Mouse (Mus musculus): Measurements from ENCODE around the gene Olfr259. TPM values are rescaled to one million over a fixed set of nuclear protein-coding genes. Genes with fewer than 3 reads are reported as not detected.

Olfr259 gene
- total and polyA plus RNA-seq, 3 experiments, result not detected

- H3K4me1 ChIP-seq (ENCODE audit: control insufficient read depth in 1 of 2, insufficient read depth in 2 of 2), result no peaks in the 10 kb centered on the region
- no peaks in the 10 kb centered on the region for H3K79me2 ChIP-seq (replicated peaks; ENCODE audit: control insufficient read depth, extremely low read depth, insufficient read depth, poor library complexity, severe bottlenecking)
- H3K36me3 ChIP-seq (replicated peaks in 1 of 2; ENCODE audit: control insufficient read depth in 1 of 2, insufficient read depth in 1 of 2, low read length in 1 of 2), result no peaks in the 10 kb centered on the region
- H3K4me2 ChIP-seq (ENCODE audit: insufficient read depth, low read depth, poor library complexity, severe bottlenecking), result no peak within 1 kb of the TSS
- H3K9me3 ChIP-seq (replicated peaks; ENCODE audit: low read length), result peaks cover 7% of the 10 kb centered on the region
- no peaks in the 10 kb centered on the region for H3K27me3 ChIP-seq (replicated peaks)
- H3K4me3 ChIP-seq (replicated peaks in 1 of 3; ENCODE audit: low read depth in 2 of 3, low read length in 2 of 3, poor library complexity in 1 of 3), result no peak within 1 kb of the TSS
- dilution Hi-C loops (cut with MboI; ENCODE audit: extremely low pct_ligation_motif_present, extremely low pct_unique_long_range_greater_than_20kb, low sequenced_read_pairs), result no loop called here
- no peak for TF ChIP-seq MYC (IDR thresholded peaks at IDR 0.05; ENCODE audit: low read depth, low read length)
- TF ChIP-seq BHLHE40 (IDR thresholded peaks at IDR 0.05; ENCODE audit: low read depth, low read length), result no peak
- DNase-seq (ENCODE audit: extremely low read depth), result no peak
- H3K9ac ChIP-seq (ENCODE audit: insufficient read depth, low read depth), result no peak within 1 kb of the TSS
- no peak within 1 kb of the TSS for H3K27ac ChIP-seq (ENCODE audit: insufficient read depth, low read depth)
- in situ Hi-C loops (cut with MboI; ENCODE audit: low pct_ligation_motif_present, low pct_unique_long_range_greater_than_20kb, low sequenced_read_pairs), result no loop called here
Observed at GRCm38 (mm10) chr2:87140200-87140599, 25.8 kb upstream of the Olfr259 start, which contains the start of gene Olfr1110. Gene Olfr1110 (minus strand): TSS chr2:87140300.

GRCm38 (mm10) chr2:87095908-87096307, 18.5 kb downstream of the Olfr259 start, which contains the start of gene Olfr1109:
Gene Olfr1109 (minus strand): TSS chr2:87096008.
- no peak for DNase-seq (ENCODE audit: extremely low read depth)
- Histone ChIP-seq H3K4me3 (replicated peaks in 1 of 3; ENCODE audit: low read depth in 2 of 3, low read length in 2 of 3, poor library complexity in 1 of 3) (no peak within 1 kb of the TSS), H3K36me3 (replicated peaks in 1 of 2; ENCODE audit: control insufficient read depth in 1 of 2, insufficient read depth in 1 of 2, low read length in 1 of 2) (no peaks in the 10 kb centered on the region), H3K27ac (ENCODE audit: insufficient read depth, low read depth) (no peak within 1 kb of the TSS), H3K79me2 (replicated peaks; ENCODE audit: control insufficient read depth, extremely low read depth, insufficient read depth, poor library complexity, severe bottlenecking) (no peaks in the 10 kb centered on the region), H3K27me3 (replicated peaks) (no peaks in the 10 kb centered on the region), H3K4me2 (ENCODE audit: insufficient read depth, low read depth, poor library complexity, severe bottlenecking) (no peak within 1 kb of the TSS), H3K4me1 (ENCODE audit: control insufficient read depth in 1 of 2, insufficient read depth in 2 of 2) (no peaks in the 10 kb centered on the region), H3K9me3 (replicated peaks; ENCODE audit: low read length) (peaks cover 22% of the 10 kb centered on the region), H3K9ac (ENCODE audit: insufficient read depth, low read depth) (no peak within 1 kb of the TSS)
- in situ Hi-C loops (cut with MboI; ENCODE audit: low pct_ligation_motif_present, low pct_unique_long_range_greater_than_20kb, low sequenced_read_pairs) (no loop called here), dilution Hi-C loops (cut with MboI; ENCODE audit: extremely low pct_ligation_motif_present, extremely low pct_unique_long_range_greater_than_20kb, low sequenced_read_pairs) (no loop called here)
- TF ChIP-seq POLR2A (IDR thresholded peaks at IDR 0.05; ENCODE audit: low read depth, low read length) (no peak), BHLHE40 (IDR thresholded peaks at IDR 0.05; ENCODE audit: low read depth, low read length) (no peak), ZMIZ1 (IDR thresholded peaks at IDR 0.05; ENCODE audit: low read depth, low read length) (no peak), ZC3H11A (IDR thresholded peaks at IDR 0.05; ENCODE audit: low read depth, low read length) (no peak), MAFK (IDR thresholded peaks at IDR 0.05; ENCODE audit: insufficient replicate concordance, low read length) (no peak), JUN (IDR thresholded peaks at IDR 0.05; ENCODE audit: insufficient read depth, low read depth, low read length) (no peak), HCFC1 (IDR thresholded peaks at IDR 0.05; ENCODE audit: low read depth, low read length) (no peak), MXI1 (IDR thresholded peaks at IDR 0.05; ENCODE audit: low read depth, low read length) (no peak), NRF1 (IDR thresholded peaks at IDR 0.05; ENCODE audit: low read depth, low read length) (no peak), KAT2A (IDR thresholded peaks at IDR 0.05; ENCODE audit: insufficient replicate concordance, low read length) (no peak), NELFE (IDR thresholded peaks at IDR 0.05; ENCODE audit: low read depth, low read length) (no peak), USF2 (conservative IDR thresholded peaks at IDR 0.05; ENCODE audit: low read depth, low read length) (no peak), CHD2 (IDR thresholded peaks at IDR 0.05; ENCODE audit: low read length) (no peak), SMC3 (IDR thresholded peaks at IDR 0.05; ENCODE audit: low read depth, low read length) (no peak), MAZ (IDR thresholded peaks at IDR 0.05; ENCODE audit: low read depth, low read length) (no peak), ELF1 (IDR thresholded peaks at IDR 0.05; ENCODE audit: low read depth, low read length) (no peak), TBP (conservative IDR thresholded peaks at IDR 0.05; ENCODE audit: low read depth, low read length) (no peak)
